Mouse (Mus musculus): Measurements from ENCODE around the gene Erf. TPM values are rescaled to one million over a fixed set of nuclear protein-coding genes. Genes with fewer than 3 reads are reported as not detected.

Gene Erf
- polyA plus RNA-seq, 1 experiment from 2014 or later, result 7.8 TPM

GRCm38 (mm10) chr7:25269545-25270271, 19.1 kb upstream of the Erf start:
- peak overlapping the region; percentile 77; the same call in 1 of the 2 replicates for H3K9ac ChIP-seq (ENCODE audit: low read depth, low read length)
- no peak for TF ChIP-seq CTCF (IDR thresholded peaks at IDR 0.05; ENCODE audit: low read depth)
- no peak overlapping the region; the same call in 1 of the 2 replicates for H3K27ac ChIP-seq (ENCODE audit: low read depth, low read length)
- no peak overlapping the region for H3K4me3 ChIP-seq (ENCODE audit: low read depth, low read length)
- H3K36me3 ChIP-seq (ENCODE audit: control insufficient read depth, insufficient read depth), result peaks cover 27% of the 10 kb centered on the region
- 76% methylated on average over 8 of the region's 8 CpGs for WGBS
- H3K9me3 ChIP-seq (ENCODE audit: control insufficient read depth), result no peaks in the 10 kb centered on the region
- no peaks in the 10 kb centered on the region; the same call in 1 of the 2 replicates for H3K4me1 ChIP-seq (replicated peaks; ENCODE audit: control insufficient read depth, insufficient read depth, low read length)
- H3K4me2 ChIP-seq (replicated peaks; ENCODE audit: low read depth), result peak overlapping the region; percentile 72
- no peak for ATAC-seq
- H3K27me3 ChIP-seq (replicated peaks; ENCODE audit: control insufficient read depth, insufficient read depth, low read length), result no peaks in the 10 kb centered on the region

GRCm38 (mm10) chr7:25269029-25269428, 18.5 kb upstream of the Erf start:
- Histone ChIP-seq H3K36me3 (ENCODE audit: control insufficient read depth, insufficient read depth) (peaks cover 27% of the 10 kb centered on the region), H3K27ac (ENCODE audit: low read depth, low read length) (no peak overlapping the region; the same call in 1 of the 2 replicates), H3K4me2 (replicated peaks; ENCODE audit: low read depth) (peak overlapping the region; percentile 72), H3K9me3 (ENCODE audit: control insufficient read depth) (no peaks in the 10 kb centered on the region), H3K4me1 (replicated peaks; ENCODE audit: control insufficient read depth, insufficient read depth, low read length) (no peaks in the 10 kb centered on the region; the same call in 1 of the 2 replicates), H3K4me3 (ENCODE audit: low read depth, low read length) (peak overlapping the region; percentile 68), H3K27me3 (replicated peaks; ENCODE audit: control insufficient read depth, insufficient read depth, low read length) (no peaks in the 10 kb centered on the region), H3K9ac (ENCODE audit: low read depth, low read length) (peak overlapping the region; percentile 77)
- no peak for TF ChIP-seq CTCF (IDR thresholded peaks at IDR 0.05; ENCODE audit: low read depth)
- WGBS, result 40% methylated on average over 4 of the region's 4 CpGs
- no peak for ATAC-seq

- Histone ChIP-seq H3K4me3 (ENCODE audit: low read depth, low read length) (peak overlapping the region; percentile 68), H3K27ac (ENCODE audit: low read depth, low read length) (peak overlapping the region; percentile 78), H3K9ac (ENCODE audit: low read depth, low read length) (peak overlapping the region; percentile 77), H3K4me2 (replicated peaks; ENCODE audit: low read depth) (peak overlapping the region; percentile 72), H3K36me3 (ENCODE audit: control insufficient read depth, insufficient read depth) (peaks cover 27% of the 10 kb centered on the region), H3K9me3 (ENCODE audit: control insufficient read depth) (no peaks in the 10 kb centered on the region), H3K27me3 (replicated peaks; ENCODE audit: control insufficient read depth, insufficient read depth, low read length) (no peaks in the 10 kb centered on the region), H3K4me1 (replicated peaks; ENCODE audit: control insufficient read depth, insufficient read depth, low read length) (no peaks in the 10 kb centered on the region; the same call in 1 of the 2 replicates)
- no peak for TF ChIP-seq CTCF (IDR thresholded peaks at IDR 0.05; ENCODE audit: low read depth)
- under 1% methylated on average over 7 of the region's 7 CpGs for WGBS
- ATAC-seq, result no peak
These were observed 18.0 kb upstream of the Erf start for GRCm38 (mm10) chr7:25268588-25268987.

- under 1% methylated on average over 33 of the region's 33 CpGs for WGBS
These were observed 17.3 kb upstream of the Erf start for GRCm38 (mm10) chr7:25267751-25268463.

GRCm38 (mm10) chr7:25267301-25267750, 16.8 kb upstream of the Erf start, which contains the start of gene Cic:
TSS of gene Cic (plus strand) at chr7:25267704.
- Histone ChIP-seq H3K27ac (ENCODE audit: low read depth, low read length) (peak within 1 kb of the TSS; percentile 87), H3K36me3 (ENCODE audit: control insufficient read depth, insufficient read depth) (peaks cover 17% of the 10 kb centered on the region; the same call in 1 of the 2 replicates), H3K4me2 (replicated peaks; ENCODE audit: low read depth) (peak within 1 kb of the TSS; percentile 72), H3K4me1 (replicated peaks; ENCODE audit: control insufficient read depth, insufficient read depth, low read length) (no peaks in the 10 kb centered on the region; the same call in 1 of the 2 replicates), H3K9me3 (ENCODE audit: control insufficient read depth) (no peaks in the 10 kb centered on the region), H3K4me3 (ENCODE audit: low read depth, low read length) (peak within 1 kb of the TSS; percentile 68), H3K27me3 (replicated peaks; ENCODE audit: control insufficient read depth, insufficient read depth, low read length) (no peaks in the 10 kb centered on the region), H3K9ac (ENCODE audit: low read depth, low read length) (peak within 1 kb of the TSS; percentile 77)
- under 1% methylated on average over 29 of the region's 29 CpGs for WGBS
- ATAC-seq, result peak; percentile 87
- TF ChIP-seq CTCF (IDR thresholded peaks at IDR 0.05; ENCODE audit: low read depth), result 0 out of 2 replicates have a peak, but pooled peaks have one; percentile 6

More at GRCm38 (mm10) chr7:25267751-25268463, 17.3 kb upstream of the Erf start:
- TF ChIP-seq CTCF (IDR thresholded peaks at IDR 0.05; ENCODE audit: low read depth), result no peak
- peak; percentile 95 for ATAC-seq
- Histone ChIP-seq H3K27ac (ENCODE audit: low read depth, low read length) (peak overlapping the region; percentile 87), H3K4me2 (replicated peaks; ENCODE audit: low read depth) (peak overlapping the region; percentile 72), H3K36me3 (ENCODE audit: control insufficient read depth, insufficient read depth) (peaks cover 21% of the 10 kb centered on the region), H3K9me3 (ENCODE audit: control insufficient read depth) (no peaks in the 10 kb centered on the region), H3K27me3 (replicated peaks; ENCODE audit: control insufficient read depth, insufficient read depth, low read length) (no peaks in the 10 kb centered on the region), H3K4me3 (ENCODE audit: low read depth, low read length) (peak overlapping the region; percentile 68), H3K9ac (ENCODE audit: low read depth, low read length) (peak overlapping the region; percentile 77), H3K4me1 (replicated peaks; ENCODE audit: control insufficient read depth, insufficient read depth, low read length) (no peaks in the 10 kb centered on the region; the same call in 1 of the 2 replicates)
